Mouse (Mus musculus) urinary bladder, postnatal 25 days (tissue): ENCODE results near the gene Zbtb49.
A peak's percentile ranks its signal among the peaks of the same experiment; 100 is the strongest.

ENCODE experiments used
- DNase-seq: peaks from one replicate; pipeline ENCODE4 v3.0.0; 2022; ENCODE audit warnings: low spot score

Zbtb49 gene

GRCm38 (mm10) chr5:38220328-38220912, at the start of gene Zbtb49, which contains the start of gene Lyar:
Zbtb49 (minus strand) TSS chr5:38220457.
Lyar (plus strand) TSS chr5:38220470.
- peak; percentile 98 for DNase-seq

GRCm38 (mm10) chr5:38260107-38260682, 39.9 kb upstream of the Zbtb49 start, which contains the start of gene Tmem128:
Tmem128 (plus strand) TSS chr5:38260185.
- peak; percentile 65 for DNase-seq

GRCm38 (mm10) chr5:38259455-38260106, 39.3 kb upstream of the Zbtb49 start:
- no peak for DNase-seq

GRCm38 (mm10) chr5:38258773-38259146, 38.5 kb upstream of the Zbtb49 start:
- DNase-seq: no peak

GRCm38 (mm10) chr5:38258034-38258772, 37.9 kb upstream of the Zbtb49 start:
- DNase-seq: no peak

- no peak for DNase-seq
Measured at GRCm38 (mm10) chr5:38256551-38256950, 36.3 kb upstream of the Zbtb49 start.

- no peak for DNase-seq
Measured at GRCm38 (mm10) chr5:38255644-38256043, 35.4 kb upstream of the Zbtb49 start.

- no peak for DNase-seq
Measured at GRCm38 (mm10) chr5:38255195-38255594, 34.9 kb upstream of the Zbtb49 start.

- no peak for DNase-seq
Measured at GRCm38 (mm10) chr5:38241966-38242365, 21.7 kb upstream of the Zbtb49 start.

GRCm38 (mm10) chr5:38241473-38241834, 21.2 kb upstream of the Zbtb49 start:
- no peak for DNase-seq

- no peak for DNase-seq
Measured at GRCm38 (mm10) chr5:38240727-38241472, 20.6 kb upstream of the Zbtb49 start.

- DNase-seq: no peak
Measured at GRCm38 (mm10) chr5:38236627-38237026, 16.4 kb upstream of the Zbtb49 start.

- DNase-seq: peak; percentile 39
Measured at GRCm38 (mm10) chr5:38235422-38235821, 15.2 kb upstream of the Zbtb49 start.

GRCm38 (mm10) chr5:38219771-38220307, 418 bp downstream of the Zbtb49 start:
- no peak for DNase-seq

- no peak for DNase-seq
Measured at GRCm38 (mm10) chr5:38213009-38213408, 7.2 kb downstream of the Zbtb49 start.

GRCm38 (mm10) chr5:38211691-38212090, 8.6 kb downstream of the Zbtb49 start:
- DNase-seq: no peak

- no peak for DNase-seq
Measured at GRCm38 (mm10) chr5:38208985-38209384, 11.3 kb downstream of the Zbtb49 start.

- DNase-seq: no peak
Measured at GRCm38 (mm10) chr5:38205303-38205726, 14.9 kb downstream of the Zbtb49 start.

- DNase-seq: no peak
Measured at GRCm38 (mm10) chr5:38199686-38200085, 20.6 kb downstream of the Zbtb49 start.

- peak; percentile 78 for DNase-seq
Measured at GRCm38 (mm10) chr5:38197482-38197823, 22.8 kb downstream of the Zbtb49 start.

GRCm38 (mm10) chr5:38196821-38197481, 23.3 kb downstream of the Zbtb49 start:
- no peak for DNase-seq
